Mouse (Mus musculus) ES-Bruce4 (cell line): ENCODE measurements around the gene Washc4.

Experiments used
- CTCF ChIP-seq: IDR thresholded peaks from one replicate; pipeline ENCODE4 v1.8.1; 2011; ENCODE audit warnings: low read depth, low read length
- EP300 ChIP-seq: IDR thresholded peaks from 2 replicates; pipeline ENCODE4 v1.6.1; 2011; ENCODE audit warnings: low read depth, low read length; ENCODE audit not compliant: insufficient read depth
- POLR2A ChIP-seq: IDR thresholded peaks from one replicate; pipeline ENCODE4 v1.8.1; 2011; ENCODE audit warnings: low read length; ENCODE audit not compliant: insufficient read depth

- TF ChIP-seq POLR2A, result no peak
- TF ChIP-seq CTCF, result no peak
- TF ChIP-seq EP300, result no peak
Measured at GRCm38 (mm10) chr10:83627113-83627687, 83.6 kb downstream of the Washc4 start.
